Mouse (Mus musculus) gastrocnemius, postnatal 36 days (tissue): ENCODE measurements at regions not wholly inside any gene's neighbourhood (a gene's known extent, or its start where the extent isn't known, plus 50 kb on each side); places are given as distances from the start of the nearest gene placed in this dataset.

Source experiments
- DNase-seq, 2 experiments: peaks; one replicate each; pipeline ENCODE4 v3.0.0; 2022
- intact Hi-C: fragments of 180-260 bp; cut with DNase I; formaldehyde crosslinking; loops from one replicate; pipeline ENCODE4 v1.15.1; 2025

DNA sequence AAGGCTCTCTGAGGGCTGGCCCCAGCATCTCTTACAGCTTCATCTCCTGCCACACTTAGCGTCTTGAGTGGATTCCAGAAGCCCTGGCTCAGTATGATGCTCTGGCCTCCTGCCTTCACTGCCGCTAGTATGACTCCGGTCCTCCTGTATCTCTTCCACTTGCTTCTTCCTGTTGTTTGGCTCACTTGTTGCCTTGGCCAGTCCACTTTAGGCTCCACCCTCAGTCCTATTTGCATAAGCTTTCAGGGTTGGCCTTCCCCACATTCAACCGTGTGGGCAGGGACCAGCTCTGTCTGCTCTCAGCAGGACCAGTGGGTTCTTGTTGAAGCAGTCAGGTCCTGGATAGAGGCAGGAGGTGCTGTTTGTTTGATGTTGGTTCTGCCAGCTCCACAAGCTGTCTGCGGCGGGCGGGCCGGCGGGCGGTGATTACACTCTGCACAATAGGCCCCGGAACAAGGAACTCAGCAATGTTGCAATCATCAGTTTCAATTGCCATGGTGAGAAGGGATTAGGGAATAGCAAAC, 232.6 kb upstream of the Chd6 start:
- peak; percentile 18 to 51 for DNase-seq
- intact Hi-C loops, result no loop called here

DNA sequence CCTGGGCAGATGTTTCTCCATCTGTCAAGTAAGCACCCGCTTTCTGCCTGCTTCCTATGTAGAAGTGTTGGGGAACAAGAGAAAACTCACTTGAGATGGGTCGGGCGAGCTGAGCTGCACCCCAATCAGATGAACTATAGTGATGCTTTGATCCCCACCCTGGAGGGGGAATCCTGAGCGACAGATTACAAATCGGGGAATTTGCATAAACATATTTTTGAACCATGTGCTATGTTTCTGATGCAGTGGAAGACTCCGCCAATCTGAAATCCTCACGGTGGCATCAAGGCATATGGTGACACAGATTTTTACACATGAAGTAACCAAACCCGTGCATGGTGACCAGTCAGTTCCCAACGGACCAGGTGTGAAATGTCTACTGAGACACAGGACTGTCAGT, 231.4 kb upstream of the Chd6 start:
- intact Hi-C loops, result no loop called here
- no peak for DNase-seq

DNA sequence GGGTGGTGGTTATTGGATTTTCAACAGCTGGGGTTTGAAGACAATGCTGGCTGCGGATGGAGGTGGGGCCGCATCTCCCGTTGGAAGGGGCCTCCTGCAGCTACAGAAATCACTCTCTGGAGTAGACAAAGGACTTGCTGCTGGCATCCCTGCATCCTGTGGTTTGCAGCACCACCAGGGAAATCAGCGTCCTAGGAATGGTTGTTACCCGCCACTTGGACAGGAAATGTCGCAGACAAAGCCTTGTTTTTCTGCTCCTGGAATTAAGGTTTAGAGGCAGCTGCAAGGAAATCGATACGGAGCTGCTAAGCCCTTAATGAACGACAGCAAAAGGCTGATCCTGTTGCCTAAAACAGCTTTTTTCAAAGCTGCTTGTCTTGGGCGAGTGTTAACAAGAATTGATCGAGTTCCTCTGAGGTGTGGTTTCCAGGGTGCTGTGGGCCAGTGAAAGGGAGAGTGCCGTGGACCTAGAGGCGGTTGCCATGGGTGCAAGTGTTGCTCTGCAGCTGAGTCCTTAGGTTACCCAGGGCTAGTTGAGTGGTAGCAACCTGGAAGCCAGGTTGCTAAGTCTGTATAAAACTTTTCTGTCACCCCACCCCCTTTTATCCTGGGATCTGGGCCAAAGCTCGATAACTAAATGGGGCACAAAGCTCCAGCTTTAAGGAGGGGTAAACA, 230.6 kb upstream of the Chd6 start:
- no peak for DNase-seq
- intact Hi-C loops, result no loop called here

DNA sequence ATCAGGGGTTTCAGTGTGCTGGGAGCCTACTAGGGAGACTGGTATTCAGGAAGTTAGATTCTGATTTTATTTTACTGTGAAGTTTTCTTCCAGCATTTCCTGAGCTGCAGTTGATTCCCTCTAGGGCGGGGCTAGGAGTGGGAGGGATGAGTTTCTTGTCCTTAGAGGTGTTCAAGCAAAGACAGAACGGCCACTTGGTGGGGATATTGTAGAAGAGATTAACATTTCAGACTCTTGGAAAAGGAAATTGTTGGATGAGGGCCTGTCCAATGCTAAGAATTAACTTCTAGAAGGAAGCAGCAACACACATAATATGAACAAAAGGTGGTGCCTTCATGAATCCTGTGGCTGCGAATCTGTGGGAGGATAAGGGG, 230.1 kb upstream of the Chd6 start:
- intact Hi-C loops, result no loop called here
- no peak for DNase-seq

DNA sequence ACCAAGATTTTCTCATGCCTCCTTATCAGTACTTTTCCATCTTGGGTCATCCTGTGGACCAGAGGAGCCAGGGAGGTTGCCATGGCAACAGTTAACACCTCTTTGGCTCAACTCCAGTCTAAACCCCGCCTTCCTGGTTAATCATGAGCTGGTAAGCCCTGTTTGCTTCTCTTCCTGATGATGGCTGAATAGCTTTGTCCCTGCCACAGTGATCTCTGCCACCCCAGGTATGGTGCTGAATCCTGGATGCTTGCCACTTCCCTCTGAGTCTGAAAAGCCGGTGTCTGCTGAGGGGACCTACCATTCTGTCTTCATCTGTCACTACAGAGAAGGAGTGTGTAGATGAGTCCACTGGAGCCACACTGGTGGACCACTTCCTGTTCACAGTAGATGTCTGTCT, 223.8 kb upstream of the Chd6 start:
- intact Hi-C loops, result no loop called here
- no peak for DNase-seq

DNA sequence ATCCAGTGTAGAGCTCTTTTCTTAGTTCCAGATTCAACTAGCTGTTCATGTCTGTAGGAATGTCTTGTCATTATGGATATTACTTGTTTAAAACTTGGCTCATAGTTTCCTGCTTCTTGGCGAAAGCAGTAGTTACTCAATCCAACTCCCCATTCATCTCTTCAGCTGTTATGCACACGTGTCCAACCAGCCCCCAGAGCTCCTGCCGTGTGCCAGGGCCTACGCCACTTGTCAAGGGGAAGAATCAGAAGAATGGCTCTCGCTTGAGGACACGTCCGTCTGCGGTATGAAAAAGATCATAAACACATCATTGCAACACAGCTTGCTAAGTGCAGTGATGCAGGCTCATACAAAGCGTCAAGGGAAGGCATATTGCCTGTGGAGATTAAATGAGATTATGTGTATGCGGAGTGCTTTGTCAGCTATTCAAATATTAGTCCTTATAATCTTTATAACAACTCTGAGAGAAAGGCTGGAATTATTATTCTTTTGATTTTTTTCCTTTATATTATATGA, 223.0 kb upstream of the Chd6 start:
- intact Hi-C loops, result no loop called here
- no peak for DNase-seq

DNA sequence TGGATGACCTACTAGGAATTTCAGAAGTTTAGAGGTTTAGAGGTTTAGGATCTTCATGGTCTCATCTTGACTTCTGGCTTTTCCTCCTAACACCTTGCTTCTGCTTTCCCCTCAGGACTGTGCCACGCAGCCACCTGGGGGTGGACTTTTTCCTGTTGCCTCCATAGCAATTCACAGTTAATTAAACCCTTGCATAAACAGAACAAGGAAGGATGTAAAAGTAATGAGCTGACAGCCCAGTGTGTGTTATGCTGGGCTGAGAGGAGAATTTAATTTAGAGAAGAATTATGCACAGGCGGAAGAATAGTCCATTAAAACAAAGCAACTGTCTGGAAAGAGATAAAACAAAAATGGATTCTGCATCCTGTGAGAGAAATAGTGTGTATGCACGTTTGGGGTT, 193.9 kb upstream of the Chd6 start:
- DNase-seq, result no peak
- intact Hi-C loops, result no loop called here

DNA sequence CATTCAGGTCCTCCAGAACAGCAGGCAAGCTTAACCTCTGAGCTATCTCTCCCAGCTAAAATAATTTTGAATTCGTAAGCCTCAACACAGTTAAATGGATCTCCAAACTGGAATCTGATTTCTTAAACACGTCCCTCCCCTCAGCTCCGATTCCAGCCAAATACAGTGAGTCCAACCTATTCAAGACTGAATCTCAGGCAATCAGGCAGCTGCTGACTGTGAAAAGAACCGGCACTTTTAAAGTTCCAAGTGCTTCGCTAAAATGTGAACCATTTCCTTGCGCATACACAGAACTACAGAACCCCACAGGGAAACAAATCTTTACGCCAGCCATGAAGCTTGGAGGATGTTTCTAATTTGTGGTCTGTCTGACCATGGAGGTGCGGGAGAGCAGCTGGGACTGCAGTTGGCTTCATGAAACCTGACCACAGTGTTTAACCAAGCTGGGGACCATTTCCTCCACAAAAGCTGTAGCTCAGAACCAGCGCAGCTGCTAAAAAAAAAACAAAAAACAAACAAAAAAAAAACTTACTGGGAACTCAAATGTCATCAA, 160.1 kb upstream of the Chd6 start:
- intact Hi-C loops, result no loop called here
- no peak for DNase-seq

DNA sequence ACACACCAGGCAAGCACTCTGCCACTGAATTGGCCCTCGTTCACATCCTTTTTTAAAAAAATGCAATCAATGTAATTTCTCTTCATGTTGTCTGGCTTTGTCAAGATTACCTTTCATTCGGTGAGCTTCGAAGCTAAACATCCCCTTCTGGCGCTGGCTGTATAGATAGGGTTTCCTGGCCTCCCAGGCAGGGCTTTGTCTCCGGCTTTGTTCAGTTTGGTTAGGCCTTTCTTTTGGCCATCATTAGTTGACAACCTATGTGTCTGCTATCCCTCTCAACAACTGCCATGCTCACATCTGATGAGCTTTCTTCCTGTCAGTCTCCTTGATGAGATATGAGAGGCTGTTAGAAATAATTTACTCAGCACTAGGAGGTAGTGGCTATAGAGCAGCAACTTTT, 157.6 kb upstream of the Chd6 start:
- intact Hi-C loops, result no loop called here
- DNase-seq, result no peak

DNA sequence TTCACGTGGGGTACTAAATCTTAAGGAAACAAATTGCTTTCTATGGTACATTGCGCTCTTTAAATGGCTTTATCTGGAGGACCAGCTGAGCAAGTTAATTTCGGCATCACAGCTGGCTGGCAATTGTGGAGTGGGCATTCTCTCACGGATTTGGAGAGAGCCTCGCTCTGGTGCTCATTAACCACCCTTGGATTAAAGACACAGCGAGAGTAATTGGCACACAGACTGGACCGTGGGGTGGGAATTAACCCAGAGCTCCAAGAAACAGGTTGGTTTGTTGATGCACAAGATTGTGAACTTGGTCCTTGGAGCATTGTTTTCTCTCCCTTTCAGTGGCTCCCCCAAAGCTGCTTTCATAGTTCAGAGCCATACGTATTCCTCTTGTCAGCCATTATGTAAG, 156.3 kb upstream of the Chd6 start:
- no peak for DNase-seq
- intact Hi-C loops, result no loop called here

DNA sequence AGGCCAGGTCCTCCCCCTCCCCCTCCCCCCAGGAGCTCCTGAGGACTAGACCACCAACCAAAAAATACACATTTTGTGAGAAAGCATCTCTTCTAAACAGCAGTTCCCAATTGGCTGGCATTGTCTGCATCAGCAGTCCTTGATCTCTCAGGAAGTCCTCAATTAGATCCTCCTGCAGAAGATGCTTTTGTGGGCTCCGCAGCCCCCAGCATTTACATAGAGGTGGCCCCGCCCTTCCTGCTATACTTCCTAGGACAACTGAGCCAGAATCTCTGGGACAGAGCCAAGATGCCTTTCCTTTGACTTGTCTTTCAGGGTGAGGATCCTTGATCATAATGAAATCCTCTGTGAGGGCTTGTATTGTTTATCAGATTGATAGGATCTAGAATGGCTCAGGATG, 143.9 kb upstream of the Chd6 start:
- intact Hi-C loops, result no loop called here

DNA sequence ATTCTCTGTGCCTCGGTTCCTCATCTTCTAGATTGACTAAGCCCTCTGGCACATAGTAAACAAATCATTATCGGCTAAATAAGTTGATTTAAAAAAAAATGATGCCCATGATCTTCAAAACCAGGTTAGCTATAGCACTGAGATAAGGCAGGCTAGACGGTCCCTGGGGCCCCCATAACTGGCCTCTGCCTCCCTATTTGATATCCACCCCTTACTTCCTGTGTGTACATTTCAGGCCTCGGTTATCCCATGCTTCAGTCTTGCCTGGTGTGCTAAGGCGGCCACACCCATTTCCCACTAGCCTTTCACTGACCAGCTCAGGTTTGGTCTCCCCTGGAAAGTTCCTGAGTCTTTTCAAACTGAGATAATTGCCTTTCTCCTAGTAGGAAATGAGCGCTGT, 132.8 kb upstream of the Chd6 start:
- DNase-seq, result no peak
- intact Hi-C loops, result no loop called here

More for the DNA sequence above, 143.9 kb upstream of the Chd6 start:
- no peak for DNase-seq

DNA sequence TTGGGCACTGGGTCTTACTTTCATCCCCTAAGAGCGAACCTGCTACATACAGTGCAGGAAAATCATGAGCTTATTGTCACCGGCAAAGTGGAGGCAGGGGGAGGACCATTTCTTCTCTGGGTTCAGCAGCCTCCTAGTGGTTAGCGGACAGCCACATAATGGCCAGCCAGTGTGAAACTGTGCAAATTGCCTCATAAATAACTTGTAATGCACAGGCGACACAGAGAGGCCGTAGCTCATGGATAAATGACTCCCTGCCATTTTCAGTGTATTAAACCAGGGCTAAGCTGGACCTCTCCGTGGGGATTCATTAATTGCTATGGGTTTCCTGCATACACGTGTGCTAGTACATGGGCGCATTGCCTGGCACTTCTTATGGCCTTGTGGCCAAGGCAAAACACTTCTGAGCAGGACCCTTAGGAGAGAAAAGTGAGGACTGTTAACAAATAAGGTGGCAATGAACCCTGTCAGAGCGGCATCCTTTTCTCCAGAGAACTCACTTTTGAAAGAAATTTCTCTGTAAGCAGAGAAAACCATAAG, 128.5 kb upstream of the Chd6 start:
- no peak for DNase-seq
- intact Hi-C loops, result no loop called here

DNA sequence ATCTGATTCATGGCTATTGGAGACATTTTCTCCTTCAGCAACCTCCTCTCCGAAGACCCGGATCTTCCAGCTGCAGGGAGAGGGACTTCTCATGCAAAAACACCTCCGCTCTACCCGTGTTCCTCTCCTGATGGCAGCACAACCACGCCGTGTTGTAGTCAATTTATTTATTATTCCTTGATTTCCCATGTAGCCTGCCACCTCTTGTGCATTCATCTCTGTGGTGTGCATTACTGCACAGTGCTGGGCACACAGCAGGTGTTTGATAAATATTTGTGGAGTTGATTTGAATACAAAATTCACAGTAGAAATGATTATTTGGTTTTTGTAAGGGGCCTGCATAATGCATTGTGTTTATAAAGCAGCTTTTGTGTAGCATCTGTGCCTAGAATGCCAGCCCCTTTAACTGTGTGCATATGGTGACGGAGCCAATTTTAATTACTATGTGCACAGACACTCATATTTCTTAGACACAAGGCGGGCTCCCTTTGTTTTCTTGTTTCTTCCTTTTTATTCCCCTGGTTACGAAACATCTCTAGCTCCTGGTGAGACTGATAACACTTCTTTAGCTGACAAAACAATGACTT, 124.4 kb upstream of the Chd6 start:
- intact Hi-C loops, result no loop called here
- DNase-seq, result no peak

DNA sequence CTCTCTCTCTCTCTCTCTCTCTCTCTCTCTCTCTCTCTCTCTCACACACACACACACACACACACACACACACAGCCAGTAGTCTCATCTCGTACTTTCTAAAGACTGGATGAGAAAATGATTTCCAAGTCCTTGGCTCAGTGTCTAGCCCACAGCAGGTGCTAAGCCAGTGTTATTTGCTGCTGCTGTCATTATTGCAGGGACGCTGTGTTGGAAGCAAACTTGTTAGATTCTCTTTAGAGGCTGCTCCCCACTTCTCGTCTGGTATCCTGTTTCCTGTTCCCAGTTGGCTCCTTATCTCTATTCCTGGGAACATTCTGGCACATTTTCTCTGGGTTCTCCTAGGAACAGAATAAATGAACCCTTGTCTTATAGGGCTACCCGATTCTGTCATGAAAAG, 122.5 kb upstream of the Chd6 start:
- intact Hi-C loops, result no loop called here
- no peak for DNase-seq

DNA sequence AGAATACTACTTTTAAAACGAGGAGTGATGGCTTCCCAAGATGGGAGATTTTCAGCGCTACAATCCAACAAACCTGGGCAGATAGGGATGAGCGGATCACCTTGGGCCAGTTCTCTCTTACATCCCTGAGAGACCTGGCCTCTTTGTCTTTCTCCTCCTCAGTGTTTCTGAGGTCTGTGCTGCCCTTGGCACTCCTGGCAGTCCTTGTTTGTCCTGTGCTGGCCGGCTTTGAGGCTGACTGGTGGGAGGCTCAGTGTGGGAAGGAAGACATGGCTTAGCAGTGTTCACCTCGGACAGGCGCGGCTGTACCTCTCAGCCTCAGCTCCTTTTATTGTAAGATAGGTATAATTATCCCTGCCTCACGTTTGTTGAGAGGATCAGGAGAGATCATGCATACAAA, 106.9 kb upstream of the Chd6 start:
- intact Hi-C loops, result no loop called here
- no peak for DNase-seq

DNA sequence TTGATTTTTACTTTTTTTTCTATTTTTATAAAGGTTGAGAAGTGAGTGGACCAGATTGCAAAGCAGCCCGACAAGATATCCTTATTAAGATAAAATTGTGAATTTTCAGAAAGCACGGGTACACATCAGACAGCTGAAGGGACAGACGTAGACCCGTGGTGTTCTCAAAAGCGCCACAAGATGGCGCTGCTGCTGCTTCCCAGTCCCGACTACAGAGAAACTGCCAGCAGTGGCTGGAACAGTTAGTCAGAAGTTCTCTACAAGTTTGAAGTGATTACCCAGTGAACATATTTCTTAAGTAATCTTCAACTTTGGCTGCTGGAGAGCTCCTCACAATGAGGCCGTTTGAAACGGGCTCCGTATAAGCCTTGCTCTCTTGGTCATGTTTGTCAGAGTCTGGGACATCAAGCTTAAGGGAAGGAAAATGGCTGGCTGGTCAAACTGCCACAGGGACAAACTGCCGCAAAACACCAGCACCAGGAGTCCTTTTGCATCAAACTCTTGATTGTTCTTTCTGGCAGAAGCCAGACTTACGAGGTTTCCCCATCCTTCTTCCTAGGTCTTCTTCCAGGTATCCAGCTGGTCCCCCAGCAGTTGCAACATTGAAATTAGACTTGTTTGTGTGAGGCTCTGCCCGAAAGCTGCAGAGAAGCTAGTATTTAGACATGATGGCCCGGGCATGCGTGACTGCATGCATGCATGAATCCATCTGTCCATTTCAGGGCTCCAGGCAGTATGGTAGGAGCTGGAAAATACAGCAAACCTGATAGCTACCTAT, 106.0 kb upstream of the Chd6 start:
- peak; percentile 65 to 67 for DNase-seq
- intact Hi-C loops, result no loop called here

DNA sequence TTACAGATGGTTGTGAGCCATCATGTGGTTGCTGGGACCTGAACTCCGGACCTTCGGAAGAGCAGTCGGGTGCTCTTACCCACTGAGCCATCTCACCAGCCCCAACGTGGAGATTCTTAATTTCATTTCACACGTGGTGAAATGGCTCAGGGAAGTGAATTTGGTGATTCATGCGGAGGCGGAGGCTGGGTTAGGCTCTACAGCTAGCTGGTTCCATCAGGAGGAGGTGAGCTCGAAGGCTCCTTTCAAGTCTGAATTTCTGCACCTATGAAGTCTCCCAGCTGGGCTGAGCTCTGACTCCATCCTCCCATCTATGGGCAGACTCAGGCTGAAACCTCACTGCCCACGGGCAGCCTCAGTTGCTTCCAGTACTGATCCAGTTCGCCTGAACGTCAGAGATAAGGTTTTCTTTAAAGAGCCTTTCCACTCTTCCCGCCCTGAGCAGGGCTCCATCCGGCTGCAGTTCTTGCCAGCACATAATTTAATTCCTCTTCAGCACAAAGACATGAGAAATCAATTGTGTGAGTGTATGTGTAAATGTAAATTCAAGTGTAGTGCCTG, 103.5 kb upstream of the Chd6 start:
- no peak for DNase-seq

DNA sequence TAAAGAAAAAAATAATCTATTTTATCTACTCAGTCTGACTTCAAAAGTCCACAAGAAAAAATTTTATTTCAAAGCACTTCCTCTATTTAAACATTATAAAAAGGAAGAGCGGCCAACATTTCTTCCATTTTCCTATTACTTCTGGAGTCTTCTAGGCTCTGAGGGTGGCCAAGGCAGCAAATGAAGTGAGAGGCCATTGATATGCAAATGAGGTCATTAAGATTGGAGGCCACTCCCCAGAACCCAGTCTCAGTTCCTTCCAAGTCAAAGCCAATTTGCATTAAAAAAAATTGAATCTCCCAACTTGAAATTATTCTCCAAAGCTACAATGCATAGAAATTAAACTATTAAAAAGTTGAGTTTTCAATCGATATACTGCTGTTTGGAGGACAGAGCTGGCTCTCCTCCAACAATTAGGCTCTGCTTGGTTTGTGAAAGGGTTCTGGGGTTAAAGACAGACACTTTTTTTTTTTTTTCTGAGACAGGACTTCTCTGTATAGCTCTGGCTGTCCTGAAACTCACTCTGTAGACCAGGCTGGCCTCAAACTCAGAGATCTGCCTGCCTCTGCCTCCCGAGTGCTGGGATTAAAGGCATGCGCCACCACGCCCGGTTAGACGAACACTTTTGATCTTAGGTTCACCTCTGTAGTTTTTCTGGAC, 88.0 kb upstream of the Chd6 start:
- DNase-seq, result no peak
- intact Hi-C loops, result no loop called here

More for the DNA sequence above, 103.5 kb upstream of the Chd6 start:
- intact Hi-C loops, result no loop called here

DNA sequence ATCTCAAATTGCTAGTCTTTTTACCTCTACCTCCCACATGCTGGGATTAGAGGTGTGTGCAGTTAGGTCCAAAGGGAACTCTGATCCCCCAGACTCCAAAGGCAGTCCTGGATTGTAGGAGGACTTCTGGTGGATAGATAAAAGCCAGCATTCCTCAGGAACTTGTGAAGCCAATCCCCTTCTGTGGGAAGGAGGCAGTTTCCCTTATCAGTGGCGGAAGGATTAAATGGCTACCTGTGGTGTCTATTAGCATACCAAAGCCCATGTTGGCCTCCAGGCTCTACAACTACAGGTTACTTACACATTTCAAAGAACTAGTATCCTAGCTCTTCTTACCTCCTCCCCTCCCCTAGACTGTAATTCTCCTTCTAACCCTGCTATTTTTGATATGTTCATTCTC, 78.6 kb upstream of the Chd6 start:
- intact Hi-C loops, result no loop called here

More for the DNA sequence above, 78.6 kb upstream of the Chd6 start:
- DNase-seq, result no peak
